ENCODE assay signal across 15 mouse cellular contexts in the genomic region with DNA sequence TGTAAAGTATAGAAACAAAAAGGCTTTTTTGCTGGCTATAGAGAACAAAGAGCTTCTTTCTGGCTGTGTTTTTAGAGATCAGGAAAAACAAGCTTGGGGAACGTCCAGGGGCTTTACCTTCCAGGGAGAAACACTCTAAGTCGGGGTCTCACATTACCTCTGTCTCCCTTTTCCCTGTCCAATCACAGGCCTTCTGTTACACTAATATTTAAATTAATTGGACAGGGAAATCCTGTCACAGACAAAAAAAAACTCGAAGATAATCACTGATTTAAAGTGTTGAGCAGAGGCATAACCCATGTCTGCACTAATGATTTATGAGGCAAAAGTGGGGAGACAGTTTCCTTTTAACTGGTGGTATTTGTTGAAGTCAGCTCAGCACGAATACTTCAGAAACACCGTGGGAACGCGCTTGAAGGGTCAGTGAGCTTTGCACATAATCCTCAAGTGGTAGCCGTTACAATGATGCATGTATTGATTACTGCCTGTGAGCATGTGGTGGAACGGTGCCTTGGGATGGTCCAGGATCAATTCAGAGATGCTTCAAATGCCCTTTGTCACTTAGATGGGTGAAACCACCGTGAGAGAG. TPM values are rescaled to one million over a fixed set of nuclear protein-coding genes. Genes with fewer than 3 reads are reported as not detected.
DNase-seq lines count a peak whose midpoint lies in the region; ATAC-seq lines count a peak whose summit lies in the region.
"Had no signal": no experiment of that assay in that cellular context is flagged by ENCODE, and none has a peak within 500 bp of the region (broad histone marks: within the 10 kb centered on the region; RNA-seq: fewer than 3 reads in every experiment).

No protein-coding gene starts in this region.

- peaks cover 7% of the 10 kb centered on the region for H3K4me1 ChIP-seq in forebrain, embryonic 12.5 days
- H3K4me1 ChIP-seq in forebrain, embryonic 13.5 days: 0 out of 2 replicates have a peak, but pooled peaks cover 12% of the 10 kb centered on the region
- peaks cover 7% of the 10 kb centered on the region; the same call in 1 of the 2 replicates for H3K4me1 ChIP-seq in kidney, embryonic 14.5 days (ENCODE audit: control insufficient read depth, insufficient read depth, low read length)

- no peaks in the 10 kb centered on the region for H3K9me3 ChIP-seq in forebrain, embryonic 12.5 days
- no peaks in the 10 kb centered on the region for H3K9me3 ChIP-seq in forebrain, embryonic 13.5 days (replicated peaks)
- H3K9me3 ChIP-seq in kidney, embryonic 14.5 days (ENCODE audit: control insufficient read depth, low read length): no peaks in the 10 kb centered on the region

- H3K4me2 ChIP-seq in forebrain, embryonic 12.5 days: peak overlapping the region; percentile 0; the same call in 1 of the 2 replicates
- no peak overlapping the region for H3K4me2 ChIP-seq in forebrain, embryonic 13.5 days
- H3K4me2 ChIP-seq in kidney, embryonic 14.5 days (replicated peaks; ENCODE audit: low read depth, low read length): peak overlapping the region; percentile 36

- no peak overlapping the region for H3K9ac ChIP-seq in forebrain, embryonic 12.5 days
- H3K9ac ChIP-seq in forebrain, embryonic 13.5 days: no peak overlapping the region
- no peak overlapping the region for H3K9ac ChIP-seq in kidney, embryonic 14.5 days (ENCODE audit: low read depth, low read length)

- no peaks in the 10 kb centered on the region for H3K27me3 ChIP-seq in forebrain, embryonic 12.5 days
- no peaks in the 10 kb centered on the region for H3K27me3 ChIP-seq in forebrain, embryonic 13.5 days
- H3K27me3 ChIP-seq in kidney, embryonic 14.5 days (ENCODE audit: control insufficient read depth, insufficient read depth, low read length): no peaks in the 10 kb centered on the region

- H3K27ac ChIP-seq in forebrain, embryonic 12.5 days: no peak overlapping the region
- no peak overlapping the region for H3K27ac ChIP-seq in forebrain, embryonic 13.5 days
- no peak overlapping the region for H3K27ac ChIP-seq in kidney, embryonic 14.5 days (ENCODE audit: low read depth, low read length)

- 0 out of 2 replicates have a peak, but pooled peaks have one; percentile 11 for ATAC-seq in forebrain, embryonic 12.5 days (ENCODE audit: low FRiP score)
- no peak for ATAC-seq in forebrain, embryonic 13.5 days
- peak; percentile 78 for ATAC-seq in kidney, embryonic 14.5 days (ENCODE audit: low FRiP score, low TSS enrichment)

- DNase-seq in kidney, adult 18-20 months: no peak
- DNase-seq in embryo, embryonic 9.5 days (ENCODE audit: extremely low spot score): peak; percentile 30
- peak; percentile 57 for DNase-seq in mesoderm, embryonic 11.5 days (ENCODE audit: low read depth, low spot score)
- no peak for DNase-seq in gastrocnemius, postnatal 36 days
- DNase-seq in layer of hippocampus, postnatal 10 days (ENCODE audit: low spot score in 2 of 2): no peak
- DNase-seq: kidney, adult 2 months; lung, adult 18-20 months had no signal

- no peaks in the 10 kb centered on the region for H3K36me3 ChIP-seq in forebrain, embryonic 12.5 days (replicated peaks)
- no peaks in the 10 kb centered on the region for H3K36me3 ChIP-seq in forebrain, embryonic 13.5 days (ENCODE audit: poor library complexity, severe bottlenecking)
- no peaks in the 10 kb centered on the region for H3K36me3 ChIP-seq in kidney, embryonic 14.5 days (ENCODE audit: control insufficient read depth, insufficient read depth, low read length)

- intact Hi-C loops in gastrocnemius, postnatal 36 days (cut with DNase I): no loop called here

- no peak overlapping the region for H3K4me3 ChIP-seq in forebrain, embryonic 12.5 days (replicated peaks)
- H3K4me3 ChIP-seq in forebrain, embryonic 13.5 days: no peak overlapping the region
- no peak overlapping the region for H3K4me3 ChIP-seq in kidney, embryonic 14.5 days (ENCODE audit: low read length)

- 25% methylated on average over 10 of the region's 10 CpGs for WGBS in forebrain, embryonic 12.5 days
- WGBS in forebrain, embryonic 13.5 days: 27% methylated on average over 10 of the region's 10 CpGs
- 12% methylated on average over 10 of the region's 10 CpGs for WGBS in kidney, embryonic 14.5 days

RNA-seq across cellular contexts. Expression of a gene that starts 42.7 kb away (rescaled TPM):
- polyA plus RNA-seq in forebrain, embryonic 12.5 days (2016; fragmentation: Nextera tagmentation; extraction: Ambion mirVana): not detected in 2 replicates
- not detected in 2 replicates for polyA plus RNA-seq in forebrain, embryonic 13.5 days (2015; fragmentation: Nextera tagmentation; extraction: Ambion mirVana)
- polyA plus RNA-seq in kidney, embryonic 14.5 days (2014; fragmentation: Nextera tagmentation; extraction: Ambion mirVana): 2.7 and 2.8 TPM in 2 replicates
- not detected for total RNA-seq in gastrocnemius, postnatal 36 days (2021)
- not detected for total RNA-seq in layer of hippocampus, postnatal 10 days (2021)
- total RNA-seq: gastrocnemius, adult 8-10 months; left cerebral cortex, adult 18-20 months; MEL; monocyte, adult 5-6 weeks had no signal
- polyA plus RNA-seq: cortical plate, adult 2 months had no signal

Comparison
In these comparisons a context has a peak if more than half of its experiments do, and no peak if none do; other contexts are left out.
1. DNase-seq: peak in embryo, embryonic 9.5 days (single experiment) and mesoderm, embryonic 11.5 days (single experiment); none in kidney, adult 18-20 months (single experiment), gastrocnemius, postnatal 36 days (0 of 2) and layer of hippocampus, postnatal 10 days (0 of 2).